Mouse (Mus musculus): ENCODE results near the gene 4930503B20Rik. TPM values are rescaled to one million over a fixed set of nuclear protein-coding genes. Genes with fewer than 3 reads are reported as not detected.

Gene 4930503B20Rik
- under 1 TPM in 1 of 2 experiments, not detected in 1; 0.20 TPM for total RNA-seq (2021)

- DNase-seq: no peak
- intact Hi-C loops (cut with DNase I): no loop called here
Measured at GRCm38 (mm10) chr3:146651217-146651616, at the start of gene 4930503B20Rik. Gene 4930503B20Rik (minus strand): TSS chr3:146651317.

- no peak for DNase-seq
- intact Hi-C loops (cut with DNase I): no loop called here
Measured at GRCm38 (mm10) chr3:146700051-146700450, 48.9 kb upstream of the 4930503B20Rik start.

- intact Hi-C loops (cut with DNase I): no loop called here
- DNase-seq: no peak
Measured at GRCm38 (mm10) chr3:146698982-146699381, 47.9 kb upstream of the 4930503B20Rik start.

- DNase-seq: no peak
- intact Hi-C loops (cut with DNase I): no loop called here
Measured at GRCm38 (mm10) chr3:146692547-146692946, 41.4 kb upstream of the 4930503B20Rik start.

- no peak for DNase-seq
Measured at GRCm38 (mm10) chr3:146687121-146687725, 36.1 kb upstream of the 4930503B20Rik start.

GRCm38 (mm10) chr3:146686428-146686827, 35.3 kb upstream of the 4930503B20Rik start:
- DNase-seq: no peak
- intact Hi-C loops (cut with DNase I): no loop called here

More at GRCm38 (mm10) chr3:146687121-146687725, 36.1 kb upstream of the 4930503B20Rik start:
- intact Hi-C loops (cut with DNase I): no loop called here

- peak; percentile 82 for DNase-seq
- intact Hi-C loops (cut with DNase I): no loop called here
Measured at GRCm38 (mm10) chr3:146684811-146685675, 33.9 kb upstream of the 4930503B20Rik start, which contains the start of gene Samd13. Gene Samd13 (minus strand): TSS chr3:146685592.

GRCm38 (mm10) chr3:146683095-146683494, 32.0 kb upstream of the 4930503B20Rik start:
- intact Hi-C loops (cut with DNase I): no loop called here
- no peak for DNase-seq

- peak; percentile 51 for DNase-seq
- intact Hi-C loops (cut with DNase I): no loop called here
Measured at GRCm38 (mm10) chr3:146682140-146682651, 31.1 kb upstream of the 4930503B20Rik start.

GRCm38 (mm10) chr3:146681696-146682095, 30.6 kb upstream of the 4930503B20Rik start:
- intact Hi-C loops (cut with DNase I): no loop called here
- DNase-seq: no peak

- no peak for DNase-seq
- intact Hi-C loops (cut with DNase I): no loop called here
Measured at GRCm38 (mm10) chr3:146680625-146681024, 29.5 kb upstream of the 4930503B20Rik start.

GRCm38 (mm10) chr3:146679646-146680045, 28.5 kb upstream of the 4930503B20Rik start:
- intact Hi-C loops (cut with DNase I): no loop called here
- DNase-seq: no peak

GRCm38 (mm10) chr3:146676193-146676592, 25.1 kb upstream of the 4930503B20Rik start:
- intact Hi-C loops (cut with DNase I): no loop called here
- no peak for DNase-seq

- no peak for DNase-seq
- intact Hi-C loops (cut with DNase I): no loop called here
Measured at GRCm38 (mm10) chr3:146675101-146675500, 24.0 kb upstream of the 4930503B20Rik start.

GRCm38 (mm10) chr3:146671121-146671520, 20.0 kb upstream of the 4930503B20Rik start:
- no peak for DNase-seq
- intact Hi-C loops (cut with DNase I): no loop called here

GRCm38 (mm10) chr3:146661907-146662306, 10.8 kb upstream of the 4930503B20Rik start:
- no peak for DNase-seq
- intact Hi-C loops (cut with DNase I): no loop called here

- intact Hi-C loops (cut with DNase I): no loop called here
- no peak for DNase-seq
Measured at GRCm38 (mm10) chr3:146661001-146661400, 9.9 kb upstream of the 4930503B20Rik start.

- peak; percentile 17 for DNase-seq
- intact Hi-C loops (cut with DNase I): no loop called here
Measured at GRCm38 (mm10) chr3:146659321-146659720, 8.2 kb upstream of the 4930503B20Rik start.

- intact Hi-C loops (cut with DNase I): no loop called here
- no peak for DNase-seq
Measured at GRCm38 (mm10) chr3:146658061-146658639, 7.0 kb upstream of the 4930503B20Rik start.

GRCm38 (mm10) chr3:146657433-146657832, 6.3 kb upstream of the 4930503B20Rik start:
- intact Hi-C loops (cut with DNase I): no loop called here
- no peak for DNase-seq

GRCm38 (mm10) chr3:146655111-146655577, 4.0 kb upstream of the 4930503B20Rik start:
- intact Hi-C loops (cut with DNase I): no loop called here
- DNase-seq: no peak

Measured in left cerebral cortex, postnatal 4 days (tissue).